Mouse (Mus musculus): ENCODE measurements around the gene Map4k2.

GRCm38 (mm10) chr19:6400096-6401086, 59.5 kb downstream of the Map4k2 start:
- no peak for TF ChIP-seq POLR2A (IDR thresholded peaks at IDR 0.05; ENCODE audit: low read depth, low read length)
- no peak for TF ChIP-seq CTCF (IDR thresholded peaks at IDR 0.05; ENCODE audit: borderline replicate concordance, insufficient read depth, low read length)

All from embryonic fibroblast, embryonic 13.5 days (primary cell).